Mouse (Mus musculus) erythroblast, adult 5-6 weeks (primary cell): ENCODE results near the gene Lin7a. TPM values are rescaled to one million over a fixed set of nuclear protein-coding genes. Genes with fewer than 3 reads are reported as not detected.

Experiments
- ATAC-seq: replicated peaks from 2 replicates; pipeline ENCODE4 v1.8.0; 2016; ENCODE audit warnings: moderate number of reproducible peaks, mild to moderate bottlenecking, moderate TSS enrichment, inconsistent platforms; ENCODE audit not compliant: poor library complexity, low FRiP score, severe bottlenecking
- total RNA-seq, 2 experiments: library from RNA; stranded (forward) in 1 of 2; stranded (reverse) in 1 of 2; fragments of 150-400 nt in 1 of 2; fragments of 200-764, 138-1000 nt in 1 of 2; gene quantifications; 2 replicates each; pipeline versions ENCODE4 v1.2.3 to v1.2.4; 2015 to 2017; ENCODE audit warnings: low replicate concordance in 2 of 2

Gene Lin7a
- total RNA-seq, 2 experiments from 2014 or later = not detected

DNA sequence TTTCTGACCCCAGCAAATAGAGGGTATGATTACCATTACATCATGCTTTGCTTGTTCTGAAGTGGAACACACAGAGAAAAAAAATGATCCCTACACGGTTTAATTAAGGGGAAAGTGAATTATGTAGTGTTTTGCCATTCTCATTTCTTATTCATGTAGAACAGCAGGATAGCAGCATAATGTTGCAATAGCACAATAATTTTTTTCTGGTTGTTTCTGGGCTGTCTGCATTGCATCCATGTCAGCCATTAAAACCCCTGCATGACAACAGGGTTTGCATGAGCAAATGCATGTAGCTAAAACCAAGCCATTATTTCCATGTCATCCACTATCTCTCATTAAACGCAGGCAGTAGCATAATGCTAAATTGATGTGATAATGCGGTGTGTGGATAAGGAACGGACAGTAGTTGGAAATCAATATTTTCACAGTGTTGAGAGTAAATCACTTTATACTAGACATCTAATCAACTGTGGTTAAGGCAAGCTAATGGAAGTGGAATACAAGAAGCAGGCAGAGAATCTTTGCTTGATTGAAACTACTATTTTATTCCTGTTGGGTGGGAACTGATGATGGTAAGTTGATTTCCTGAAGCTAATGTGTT is 109.8 kb downstream of the Lin7a start:
- no peak for ATAC-seq

DNA sequence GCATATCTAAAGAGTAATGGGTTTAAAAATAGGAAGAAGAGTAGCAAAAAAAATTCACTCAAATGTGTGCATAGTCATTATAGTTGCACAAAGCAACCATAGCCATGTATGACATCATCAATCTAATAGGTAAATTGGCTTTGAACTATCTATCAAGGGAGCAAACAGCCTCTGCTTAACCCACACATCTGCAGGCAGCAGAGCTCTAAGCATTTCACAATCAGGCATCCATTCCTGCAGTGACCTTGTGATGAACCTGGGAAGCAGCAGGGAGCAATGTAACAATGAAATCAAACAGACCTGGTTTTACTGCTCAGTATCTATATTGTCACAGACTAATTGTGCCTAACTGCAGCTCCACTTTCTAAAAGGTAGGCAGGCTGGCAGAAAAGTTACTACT is 112.3 kb downstream of the Lin7a start:
- no peak for ATAC-seq

DNA sequence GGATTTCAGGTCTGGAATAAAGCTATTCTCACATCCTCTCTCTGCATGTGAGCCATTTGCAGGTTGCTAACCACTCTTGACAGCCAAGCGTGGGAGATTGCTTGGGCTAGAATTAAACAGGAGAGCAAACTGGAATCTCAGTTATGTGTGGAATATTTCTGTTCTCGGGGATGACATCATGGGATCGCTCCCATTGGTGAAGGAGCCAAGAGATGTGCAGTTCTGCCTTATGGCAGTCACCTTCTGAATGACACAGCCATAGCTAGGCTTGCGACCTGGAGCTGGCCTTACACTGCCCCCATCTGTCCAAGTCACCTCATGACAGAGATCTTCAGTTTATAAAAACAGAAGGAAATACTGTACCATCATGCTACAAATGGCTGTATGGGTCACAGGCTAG is 118.0 kb downstream of the Lin7a start:
- ATAC-seq = no peak

DNA sequence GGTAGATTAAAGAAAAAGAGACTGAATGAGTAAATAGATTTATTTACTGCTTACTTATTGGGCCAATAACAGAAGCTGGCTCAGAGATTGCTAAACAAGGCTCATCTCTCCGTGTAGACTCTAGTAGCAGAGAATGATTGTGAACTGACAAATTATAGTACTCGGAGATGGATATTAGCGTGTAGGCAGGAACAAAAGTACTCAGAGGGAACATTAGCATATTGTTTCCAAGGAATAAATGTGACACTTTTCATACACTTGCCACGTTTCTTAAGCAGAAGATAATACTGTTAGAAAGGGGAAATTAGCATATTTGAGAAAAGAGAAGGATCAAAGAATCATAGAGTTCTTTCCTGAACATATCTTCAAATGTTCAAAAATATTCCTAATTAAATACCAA is 133.9 kb downstream of the Lin7a start:
- ATAC-seq = no peak

DNA sequence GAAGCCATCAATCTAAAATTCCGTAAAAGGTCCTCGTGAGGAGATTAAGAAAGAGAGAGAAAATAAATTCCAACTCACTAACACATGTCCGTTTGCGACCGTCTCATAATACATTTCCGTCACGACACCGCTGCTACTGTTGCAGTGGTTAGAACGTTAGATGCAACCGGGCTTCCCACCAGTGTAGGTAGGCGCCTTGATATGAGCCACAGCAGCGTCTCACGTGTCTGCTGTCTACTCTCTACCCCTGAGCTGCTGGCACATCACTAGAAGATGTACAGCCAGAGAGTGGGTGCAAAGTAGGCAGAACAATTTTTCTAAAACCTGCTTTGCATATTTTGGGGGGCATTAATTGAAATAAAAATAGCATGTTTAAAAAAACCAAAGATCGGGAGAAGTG is 146.8 kb downstream of the Lin7a start:
- no peak for ATAC-seq

DNA sequence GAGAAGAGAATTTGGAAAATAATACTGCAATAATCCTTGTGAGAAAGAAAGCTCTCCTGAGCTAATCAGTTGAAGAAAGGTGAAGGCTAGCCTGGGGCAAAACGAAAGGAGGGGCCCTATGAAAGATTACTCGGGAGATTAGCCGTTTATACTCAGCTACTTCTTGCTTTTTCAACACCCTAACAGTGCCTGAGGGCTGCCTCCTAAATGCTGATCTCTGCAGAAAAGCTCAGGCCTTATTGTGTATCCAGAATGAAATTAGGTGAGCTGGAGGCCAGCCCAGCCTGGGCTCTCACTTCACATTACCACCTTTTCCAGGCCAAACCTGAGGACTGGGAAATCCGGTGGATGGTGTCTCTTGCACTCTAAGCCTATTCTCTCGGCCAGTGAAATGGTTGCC is 165.5 kb downstream of the Lin7a start:
- no peak for ATAC-seq

DNA sequence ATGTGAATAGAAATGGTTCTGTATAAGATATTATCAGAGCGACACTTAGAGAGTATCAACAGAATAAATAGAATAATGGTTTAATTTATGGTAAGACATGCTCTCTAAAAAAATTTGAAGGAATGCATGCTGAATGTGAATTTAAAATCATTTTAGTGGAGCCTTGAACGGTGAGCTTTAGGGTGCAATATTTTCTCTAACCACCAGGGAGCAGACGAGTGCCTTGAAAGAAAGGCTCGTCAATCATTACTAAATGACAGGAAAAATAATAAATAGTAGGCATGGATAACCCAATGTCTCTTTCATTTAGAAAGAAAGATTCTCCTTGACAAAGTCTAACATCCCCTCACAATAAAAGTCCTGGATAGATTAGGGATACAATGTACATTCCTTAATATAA is 171.3 kb downstream of the Lin7a start:
- no peak for ATAC-seq

DNA sequence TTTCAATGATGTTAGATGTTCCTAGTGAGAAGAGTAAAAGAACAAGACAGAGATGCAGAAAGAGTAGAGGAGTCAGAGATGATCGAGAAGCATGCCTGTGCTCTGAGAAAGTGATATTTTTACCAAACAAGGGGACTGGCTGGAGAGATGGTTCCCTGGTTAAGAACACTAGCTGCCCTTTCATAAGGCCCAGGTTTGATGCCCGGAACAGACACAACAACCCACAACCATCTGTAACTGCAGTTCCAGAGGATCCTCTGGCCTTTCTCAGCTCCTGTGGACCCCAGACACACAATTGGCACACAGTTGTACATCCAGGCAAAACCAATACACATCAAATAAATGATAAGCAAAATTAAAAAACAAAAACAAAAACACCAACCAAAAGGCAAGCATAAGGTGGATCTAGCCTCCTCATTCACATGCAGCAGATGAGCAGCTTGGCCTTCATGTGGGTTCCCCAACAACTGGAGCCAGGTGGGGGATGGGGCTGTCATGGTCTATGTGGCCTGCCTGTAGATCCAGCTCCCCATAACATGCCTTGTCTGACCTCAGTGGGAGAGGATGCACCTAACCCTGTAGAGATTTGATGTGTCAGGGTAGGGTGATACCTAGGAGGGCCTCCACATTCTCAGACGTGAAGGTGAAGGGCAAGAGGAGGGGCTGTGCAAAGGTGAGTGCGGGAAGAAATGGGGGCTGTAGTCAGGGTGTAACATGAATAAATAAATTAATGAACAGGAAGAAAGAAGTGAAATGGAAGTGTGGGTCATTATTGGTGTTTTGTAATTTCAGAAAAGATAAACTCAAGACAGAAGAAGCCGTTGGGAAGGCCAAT is 178.2 kb downstream of the Lin7a start:
- no peak for ATAC-seq

DNA sequence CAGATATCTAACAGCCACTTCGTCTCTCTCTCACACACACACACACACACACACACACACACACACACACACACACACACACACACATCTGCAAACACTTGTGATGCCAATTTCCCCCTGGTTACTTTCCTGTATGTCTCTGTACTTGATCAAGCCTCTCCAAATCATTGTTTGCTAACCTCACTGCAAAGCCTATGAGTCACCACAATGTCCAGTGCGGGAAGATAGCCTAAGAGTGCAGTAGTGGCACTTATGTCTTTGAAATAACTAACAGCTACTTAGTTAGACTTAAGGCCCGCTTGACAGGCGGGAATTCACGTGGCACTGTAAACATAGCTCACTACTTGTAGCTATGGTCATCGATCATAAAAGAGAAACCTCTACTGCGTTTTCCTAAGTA is 196.3 kb downstream of the Lin7a start:
- no peak for ATAC-seq

Other genes with a start within 250 kb of the Lin7a start
- gene Acss3, start 148.0 kb upstream of the Lin7a start, total RNA-seq (2015; ENCODE audit: low replicate concordance) = not detected in 2 replicates
- gene Acss3, start 148.0 kb upstream of the Lin7a start, total RNA-seq (2017; ENCODE audit: low replicate concordance) = not detected in 2 replicates
- not detected in 2 replicates for gene Myf5, start 214.4 kb downstream of the Lin7a start, total RNA-seq (2015; ENCODE audit: low replicate concordance)
- not detected in 2 replicates for gene Myf5, start 214.4 kb downstream of the Lin7a start, total RNA-seq (2017; ENCODE audit: low replicate concordance)
- not detected in 2 replicates for gene Myf6, start 223.1 kb downstream of the Lin7a start, total RNA-seq (2015; ENCODE audit: low replicate concordance)
- not detected in 2 replicates for gene Myf6, start 223.1 kb downstream of the Lin7a start, total RNA-seq (2017; ENCODE audit: low replicate concordance)